Mouse (Mus musculus): ENCODE measurements around the gene Fam166b. TPM values are rescaled to one million over a fixed set of nuclear protein-coding genes. Genes with fewer than 3 reads are reported as not detected.

Fam166b gene
- polyA plus RNA-seq, 1 experiment: 15.8 TPM

- 30% methylated on average over 4 of the region's 4 CpGs for WGBS
- TF ChIP-seq CTCF (IDR thresholded peaks at IDR 0.05; ENCODE audit: insufficient read depth, low read length): no peak
- no peak for TF ChIP-seq POLR2A (IDR thresholded peaks at IDR 0.05; ENCODE audit: borderline replicate concordance, extremely low read depth, low read depth, low read length)
- DNase-seq: no peak
- no peak overlapping the region for H3K4me3 ChIP-seq (replicated peaks; ENCODE audit: extremely low read depth, low read depth, low read length)
- peaks cover 4% of the 10 kb centered on the region; the same call in 1 of the 2 replicates for H3K4me1 ChIP-seq (ENCODE audit: control insufficient read depth, insufficient read depth, low read length)
Observed at GRCm38 (mm10) chr4:43456470-43456869, 27.5 kb upstream of the Fam166b start.

GRCm38 (mm10) chr4:43454041-43454836 is 25.3 kb upstream of the Fam166b start, which contains the start of gene Cd72:
Gene Cd72 (minus strand): TSS chr4:43454628.
- TF ChIP-seq CTCF (IDR thresholded peaks at IDR 0.05; ENCODE audit: insufficient read depth, low read length) (no peak), POLR2A (IDR thresholded peaks at IDR 0.05; ENCODE audit: borderline replicate concordance, extremely low read depth, low read depth, low read length) (no peak)
- Histone ChIP-seq H3K4me3 (replicated peaks; ENCODE audit: extremely low read depth, low read depth, low read length) (peak within 1 kb of the TSS; percentile 37), H3K4me1 (ENCODE audit: control insufficient read depth, insufficient read depth, low read length) (peaks cover 4% of the 10 kb centered on the region; the same call in 1 of the 2 replicates)
- WGBS: 26% methylated on average over 20 of the region's 20 CpGs
- no peak for DNase-seq

- WGBS: 3% methylated on average over 18 of the region's 18 CpGs
Observed at GRCm38 (mm10) chr4:43453413-43453812, 24.5 kb upstream of the Fam166b start.

GRCm38 (mm10) chr4:43452315-43452714 is 23.4 kb upstream of the Fam166b start:
- Histone ChIP-seq H3K4me3 (replicated peaks; ENCODE audit: extremely low read depth, low read depth, low read length) (no peak overlapping the region), H3K4me1 (ENCODE audit: control insufficient read depth, insufficient read depth, low read length) (peaks cover 4% of the 10 kb centered on the region; the same call in 1 of the 2 replicates)
- no peak for TF ChIP-seq POLR2A (IDR thresholded peaks at IDR 0.05; ENCODE audit: borderline replicate concordance, extremely low read depth, low read depth, low read length)
- TF ChIP-seq CTCF (IDR thresholded peaks at IDR 0.05; ENCODE audit: insufficient read depth, low read length): no peak
- 46% methylated on average over 11 of the region's 11 CpGs for WGBS
- no peak for DNase-seq

More at GRCm38 (mm10) chr4:43453413-43453812, 24.5 kb upstream of the Fam166b start:
- no peak for DNase-seq
- Histone ChIP-seq H3K4me3 (replicated peaks; ENCODE audit: extremely low read depth, low read depth, low read length) (peak overlapping the region; percentile 10), H3K4me1 (ENCODE audit: control insufficient read depth, insufficient read depth, low read length) (peaks cover 4% of the 10 kb centered on the region; the same call in 1 of the 2 replicates)
- no peak for TF ChIP-seq POLR2A (IDR thresholded peaks at IDR 0.05; ENCODE audit: borderline replicate concordance, extremely low read depth, low read depth, low read length)

GRCm38 (mm10) chr4:43448554-43448953 is 19.6 kb upstream of the Fam166b start:
- DNase-seq: no peak
- 76% methylated on average over 3 of the region's 3 CpGs for WGBS
- Histone ChIP-seq H3K4me1 (ENCODE audit: control insufficient read depth, insufficient read depth, low read length) (peaks cover 4% of the 10 kb centered on the region; the same call in 1 of the 2 replicates), H3K4me3 (replicated peaks; ENCODE audit: extremely low read depth, low read depth, low read length) (no peak overlapping the region)
- TF ChIP-seq POLR2A (IDR thresholded peaks at IDR 0.05; ENCODE audit: borderline replicate concordance, extremely low read depth, low read depth, low read length) (no peak), CTCF (IDR thresholded peaks at IDR 0.05; ENCODE audit: insufficient read depth, low read length) (no peak)

- DNase-seq: no peak
- TF ChIP-seq POLR2A (IDR thresholded peaks at IDR 0.05; ENCODE audit: borderline replicate concordance, extremely low read depth, low read depth, low read length): no peak
- TF ChIP-seq CTCF (IDR thresholded peaks at IDR 0.05; ENCODE audit: insufficient read depth, low read length): no peak
- Histone ChIP-seq H3K4me3 (replicated peaks; ENCODE audit: extremely low read depth, low read depth, low read length) (no peak overlapping the region), H3K4me1 (ENCODE audit: control insufficient read depth, insufficient read depth, low read length) (no peaks in the 10 kb centered on the region; the same call in 1 of the 2 replicates)
- 75% methylated on average over 13 of the region's 13 CpGs for WGBS
Observed at GRCm38 (mm10) chr4:43447251-43447650, 18.3 kb upstream of the Fam166b start.

GRCm38 (mm10) chr4:43443511-43443910 is 14.6 kb upstream of the Fam166b start:
- DNase-seq: no peak
- Histone ChIP-seq H3K4me1 (ENCODE audit: control insufficient read depth, insufficient read depth, low read length) (no peaks in the 10 kb centered on the region; the same call in 1 of the 2 replicates), H3K4me3 (replicated peaks; ENCODE audit: extremely low read depth, low read depth, low read length) (peak overlapping the region; percentile 83)
- WGBS: 1% methylated on average over 27 of the region's 28 CpGs
- no peak for TF ChIP-seq POLR2A (IDR thresholded peaks at IDR 0.05; ENCODE audit: borderline replicate concordance, extremely low read depth, low read depth, low read length)
- no peak for TF ChIP-seq CTCF (IDR thresholded peaks at IDR 0.05; ENCODE audit: insufficient read depth, low read length)

- WGBS: 1% methylated on average over 86 of the region's 88 CpGs
- H3K4me1 ChIP-seq (ENCODE audit: control insufficient read depth, insufficient read depth, low read length): no peaks in the 10 kb centered on the region; the same call in 1 of the 2 replicates
- H3K4me3 ChIP-seq (replicated peaks; ENCODE audit: extremely low read depth, low read depth, low read length): peak overlapping the region; percentile 83
- TF ChIP-seq CTCF (IDR thresholded peaks at IDR 0.05; ENCODE audit: insufficient read depth, low read length) (no peak), POLR2A (IDR thresholded peaks at IDR 0.05; ENCODE audit: borderline replicate concordance, extremely low read depth, low read depth, low read length) (peak; percentile 25; the same call in 1 of the 2 replicates)
- DNase-seq: peak; percentile 70
Observed at GRCm38 (mm10) chr4:43442456-43443361, 13.8 kb upstream of the Fam166b start.

- Histone ChIP-seq H3K4me1 (ENCODE audit: control insufficient read depth, insufficient read depth, low read length) (no peaks in the 10 kb centered on the region; the same call in 1 of the 2 replicates), H3K4me3 (replicated peaks; ENCODE audit: extremely low read depth, low read depth, low read length) (peak overlapping the region; percentile 83)
- WGBS: under 1% methylated on average over 33 of the region's 33 CpGs
- peak; percentile 98 for TF ChIP-seq POLR2A (IDR thresholded peaks at IDR 0.05; ENCODE audit: borderline replicate concordance, extremely low read depth, low read depth, low read length)
- TF ChIP-seq CTCF (IDR thresholded peaks at IDR 0.05; ENCODE audit: insufficient read depth, low read length): peak; percentile 87
- DNase-seq: peak; percentile 99
Observed at GRCm38 (mm10) chr4:43442044-43442443, 13.1 kb upstream of the Fam166b start.

All from lung, adult 2 months (tissue).